Mouse (Mus musculus): Measurements from ENCODE around the gene Tmem259.

DNA sequence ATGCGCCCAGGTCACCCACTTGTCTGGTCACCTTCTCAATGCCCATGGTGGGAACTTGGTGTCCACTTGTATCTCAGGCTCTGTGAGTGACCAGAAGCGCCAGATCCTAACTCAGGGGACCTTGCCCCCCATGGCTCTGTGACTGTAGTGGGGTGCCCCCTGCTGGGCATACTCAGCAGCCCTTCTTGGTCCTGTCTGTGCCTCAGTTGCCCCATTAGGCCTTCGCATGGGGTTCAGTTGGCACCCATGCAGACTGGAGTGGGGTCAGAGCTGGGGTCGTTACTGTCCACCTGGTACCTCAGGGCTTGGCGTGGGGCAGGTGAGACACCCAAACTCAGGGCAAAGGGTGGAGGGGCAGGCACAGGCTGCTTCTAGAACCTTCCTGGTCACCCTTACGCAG is 30.2 kb downstream of the Tmem259 start:
- TF ChIP-seq CTCF (IDR thresholded peaks at IDR 0.05; ENCODE audit: low read depth) (peak; percentile 85), EP300 (IDR thresholded peaks at IDR 0.05; ENCODE audit: low read depth) (no peak)
